Mouse (Mus musculus) right cerebral cortex, postnatal 14 days (tissue): ENCODE results near the gene Plcl2.
"Not testable (repeated sequence)": the region's sequence is repeated elsewhere in the genome, so short reads cannot be mapped to it uniquely, and the experiment has no call there.

Experiments used
- DNase-seq: peaks from one replicate; pipeline ENCODE4 v3.0.0; 2022

Plcl2 gene

DNA sequence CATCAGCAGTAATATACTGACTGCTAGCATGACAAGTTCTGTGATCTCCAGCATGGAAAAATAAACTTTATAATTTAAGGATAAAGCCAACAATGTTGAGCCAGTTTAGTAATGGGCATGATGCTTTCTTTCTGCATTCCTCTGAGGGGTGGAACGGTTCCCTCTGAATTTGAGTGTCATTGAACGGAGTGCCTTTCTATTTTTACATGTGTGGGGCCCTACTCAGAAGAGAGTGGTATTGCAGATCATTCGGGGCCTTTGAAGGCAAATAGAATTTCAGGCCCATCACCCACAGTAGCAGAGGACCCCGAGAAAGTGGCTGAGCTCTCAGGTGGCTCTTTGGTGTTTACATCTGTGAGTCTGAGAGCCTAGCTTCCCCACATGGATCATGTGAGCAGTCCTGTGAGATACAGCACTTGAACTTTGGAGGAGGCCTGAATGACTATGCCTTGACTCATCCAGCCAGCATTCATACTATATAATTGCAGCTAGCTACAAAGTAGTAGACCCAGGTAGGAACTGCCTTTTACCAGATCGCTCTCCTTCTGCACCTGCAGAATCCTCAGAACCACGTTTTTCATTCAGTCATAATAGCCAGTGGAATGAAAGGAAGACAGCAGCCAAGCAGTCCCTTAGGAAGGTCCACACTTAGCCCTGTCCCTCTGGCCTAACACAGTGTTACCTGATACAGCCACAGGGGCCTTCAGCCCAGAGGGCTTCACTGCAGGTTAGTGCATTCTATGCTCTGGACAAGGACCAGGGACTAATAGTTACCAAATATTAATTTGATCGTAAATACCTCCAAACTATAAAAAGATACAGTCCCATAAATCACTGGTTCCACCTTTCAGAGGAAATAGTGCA is 125.0 kb downstream of the Plcl2 start:
- DNase-seq = no peak

DNA sequence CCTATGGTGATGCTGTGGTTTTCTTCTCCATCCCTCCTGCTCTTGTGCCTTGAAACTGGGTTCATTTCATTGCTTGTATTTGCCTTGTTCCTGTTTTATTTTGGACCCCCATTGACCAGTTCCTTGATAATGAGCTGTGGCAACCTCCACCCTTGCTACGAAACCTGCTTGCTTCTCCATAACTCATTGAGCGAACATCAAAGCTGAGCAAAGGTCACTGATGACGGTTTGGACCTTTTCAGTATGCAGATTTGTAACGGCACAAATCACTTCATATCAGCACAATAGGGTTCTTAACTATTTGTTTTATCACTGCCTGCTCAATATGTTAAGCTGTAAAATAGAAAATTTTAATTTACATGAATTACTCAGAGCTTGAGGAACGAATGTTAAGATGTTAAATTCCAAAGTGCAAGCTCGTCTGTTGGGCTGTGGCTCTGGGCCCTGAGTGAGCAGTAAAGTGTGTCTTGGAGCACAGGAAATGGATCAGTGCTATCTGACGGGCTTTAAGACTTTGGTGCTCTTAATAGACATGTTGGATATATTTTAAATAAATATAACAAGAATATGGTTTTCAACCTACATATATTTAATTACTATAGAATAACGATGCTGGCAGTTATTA is 126.9 kb downstream of the Plcl2 start:
- no peak for DNase-seq

DNA sequence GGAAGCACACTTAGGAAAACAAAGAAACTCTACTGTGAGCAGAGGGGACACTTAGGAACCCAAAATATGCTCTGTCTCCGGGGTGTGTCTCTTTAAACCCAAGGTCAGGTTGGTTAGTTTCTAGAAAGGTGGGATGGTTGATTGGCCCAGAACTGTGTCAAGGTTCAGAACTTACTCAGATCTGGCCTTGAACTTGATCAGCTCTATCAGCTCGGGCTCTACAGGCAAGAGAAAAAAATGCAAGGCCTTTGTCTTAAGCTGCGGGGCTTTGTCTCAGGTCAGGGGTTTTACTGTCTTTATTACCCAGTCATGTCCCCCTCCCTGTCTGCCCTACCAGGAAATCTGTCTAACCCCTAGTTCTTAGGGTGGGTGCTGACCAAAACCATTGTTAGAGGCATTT is 129.6 kb downstream of the Plcl2 start:
- DNase-seq = no peak

DNA sequence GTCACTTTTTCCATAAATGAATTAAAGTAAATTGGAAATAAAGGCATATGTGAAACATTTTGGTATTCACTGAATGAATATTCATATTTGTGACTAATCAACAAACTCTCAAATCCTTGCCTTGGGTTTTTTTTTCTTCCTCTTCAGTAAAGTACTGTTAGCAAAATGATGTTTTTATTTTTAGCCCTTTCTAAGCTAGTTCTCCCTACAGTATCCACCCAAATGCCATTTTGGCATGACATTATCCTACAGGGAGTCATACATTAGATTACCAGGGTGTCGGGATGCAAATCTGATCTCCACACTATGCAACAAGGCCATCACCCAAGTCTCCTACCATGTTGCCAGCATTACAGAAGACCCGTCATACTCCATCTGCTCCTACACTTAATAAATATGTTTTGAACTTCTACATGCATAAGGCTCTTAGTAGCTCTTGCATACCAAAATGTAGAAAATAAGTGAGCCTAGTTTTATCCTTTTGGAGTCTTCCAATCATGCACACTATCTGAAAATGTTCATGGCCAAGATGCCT is 131.9 kb downstream of the Plcl2 start:
- no peak for DNase-seq

DNA sequence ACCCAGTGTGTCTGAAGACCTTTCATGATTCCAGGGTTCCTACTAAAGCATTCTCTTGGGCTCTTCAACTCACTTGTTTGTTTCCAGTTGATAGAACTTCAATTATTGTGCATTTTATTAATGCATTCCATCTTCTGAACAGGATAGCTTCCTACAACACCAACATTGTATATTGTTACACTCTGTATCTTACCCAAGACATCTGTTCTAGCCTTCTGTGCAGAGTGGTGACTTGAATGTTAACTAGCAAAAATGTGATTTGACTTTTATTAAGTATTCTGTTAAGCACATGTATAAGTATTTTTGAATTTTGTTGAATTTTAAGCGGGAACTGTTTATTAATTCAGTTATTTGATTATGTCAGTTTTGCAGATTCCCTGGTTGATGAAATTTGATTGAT is 132.7 kb downstream of the Plcl2 start:
- DNase-seq = no peak

DNA sequence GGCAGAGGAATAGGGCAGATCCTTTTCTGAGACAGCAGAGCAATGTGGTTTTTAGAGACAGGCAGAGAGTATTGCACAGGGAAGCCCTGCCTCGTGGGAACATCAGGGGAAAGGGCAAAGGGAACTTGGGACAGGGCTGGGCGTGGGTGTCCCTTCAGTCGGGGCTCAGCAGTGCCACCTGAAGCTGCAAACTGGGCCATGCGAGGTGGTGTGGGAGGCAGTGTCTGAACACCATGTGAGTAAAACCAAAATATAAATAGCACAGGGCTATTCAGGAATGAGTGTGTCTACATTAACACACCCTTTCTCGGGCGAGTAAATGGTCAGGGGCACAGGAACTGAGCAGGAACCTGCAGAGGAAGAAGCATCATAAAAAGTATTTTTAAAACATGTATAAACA is 134.2 kb downstream of the Plcl2 start:
- DNase-seq = no peak

DNA sequence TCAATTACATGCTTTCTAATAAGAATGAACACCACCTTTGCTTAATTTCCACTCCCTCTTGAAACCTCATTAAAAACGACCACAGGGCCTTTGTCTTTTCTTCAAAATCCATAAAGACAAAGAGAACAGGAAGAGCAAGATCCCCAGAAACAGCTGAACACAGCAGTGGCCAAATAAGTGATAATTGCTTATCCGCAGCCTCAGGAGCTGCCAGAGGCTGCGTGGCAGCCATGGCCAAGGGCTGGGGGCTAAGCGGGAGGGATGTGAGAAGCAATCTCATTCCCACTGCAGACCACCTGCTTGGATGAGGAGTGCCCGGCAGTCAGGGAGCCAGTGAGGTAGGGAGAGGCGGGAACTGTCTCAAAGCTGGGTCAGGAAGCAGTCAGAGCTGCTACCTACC is 134.8 kb downstream of the Plcl2 start:
- no peak for DNase-seq

DNA sequence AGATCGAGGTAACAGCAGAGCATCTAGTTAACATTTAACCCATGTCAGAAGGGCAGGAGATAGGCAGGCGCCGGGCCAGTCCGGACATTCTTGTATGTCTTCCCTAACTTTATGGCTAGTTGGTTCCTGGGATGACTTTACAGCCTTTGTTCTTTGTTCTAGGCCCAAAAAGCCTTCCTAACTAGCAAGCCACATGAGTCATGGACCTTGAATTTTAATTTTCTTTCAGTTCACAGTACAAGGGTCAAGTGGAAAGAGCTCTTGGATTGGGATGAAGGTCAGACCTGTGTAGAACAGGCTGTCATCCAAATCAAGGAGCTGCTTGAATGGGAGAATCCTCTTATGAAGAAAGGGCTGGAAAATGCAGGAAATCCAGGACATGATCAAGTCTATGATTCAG is 138.9 kb downstream of the Plcl2 start:
- DNase-seq = not testable (repeated sequence)

DNA sequence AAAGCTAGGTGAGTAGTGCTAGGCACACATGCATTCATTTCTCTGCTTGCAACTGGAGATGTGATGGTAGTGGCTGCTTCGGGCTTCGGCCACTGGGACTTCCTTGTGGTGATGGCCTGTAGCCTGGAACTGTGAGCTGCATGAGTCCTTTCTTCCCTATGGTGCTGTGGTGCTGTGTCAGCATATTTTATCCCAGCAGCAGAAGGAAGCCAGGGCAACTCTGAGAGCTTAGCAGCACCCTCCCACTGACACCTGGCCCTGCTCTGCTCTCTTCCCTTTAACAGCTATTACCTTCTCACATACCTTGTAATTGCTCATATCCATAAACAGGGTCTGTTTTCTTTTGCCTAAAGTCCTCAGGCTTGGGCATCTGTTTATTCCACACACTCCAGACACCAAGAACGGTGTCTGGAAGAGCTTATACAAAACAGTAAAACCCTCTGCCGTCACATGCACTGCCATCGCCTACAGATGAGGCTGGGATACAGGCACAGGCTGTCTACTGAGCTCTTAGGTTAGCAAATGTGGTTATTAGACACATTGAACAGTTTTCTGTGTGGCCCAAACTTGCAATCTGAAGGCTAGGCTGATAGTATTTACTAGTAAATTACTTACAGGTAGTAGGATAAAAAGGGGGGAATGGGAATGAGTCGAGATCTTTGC is 139.7 kb downstream of the Plcl2 start:
- DNase-seq = no peak

DNA sequence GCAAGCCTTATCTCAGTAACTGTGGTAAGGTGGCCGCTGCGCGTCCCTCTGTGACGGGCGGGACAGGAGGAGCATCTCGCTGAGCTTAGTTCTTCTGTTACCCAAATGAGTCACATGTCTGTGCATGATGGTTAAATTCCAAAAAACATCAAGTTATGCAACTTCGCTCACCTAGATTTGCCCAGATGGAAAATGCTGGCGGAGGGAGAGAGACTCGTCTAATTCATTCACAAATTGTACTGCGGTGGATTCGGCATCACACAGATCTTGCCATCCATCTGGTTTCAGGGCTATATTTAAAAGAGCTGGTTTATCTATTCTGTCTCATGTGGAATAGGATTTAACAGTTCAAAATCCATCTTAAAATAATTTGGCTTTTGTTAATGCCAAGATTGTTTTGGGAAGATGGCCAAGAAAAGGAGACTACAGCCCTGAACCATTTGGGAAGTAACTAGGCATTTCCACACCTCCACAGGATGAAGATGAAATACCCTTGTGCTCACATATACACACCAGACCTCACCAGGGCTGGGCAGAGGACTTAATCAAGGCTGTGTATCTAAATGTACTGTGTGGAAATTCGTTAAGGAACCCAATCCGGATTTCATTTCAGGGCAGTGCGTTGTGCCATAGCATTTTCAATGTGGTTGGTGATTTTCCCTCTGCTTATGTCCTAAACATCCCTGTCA is 141.5 kb downstream of the Plcl2 start:
- DNase-seq = peak; percentile 29

DNA sequence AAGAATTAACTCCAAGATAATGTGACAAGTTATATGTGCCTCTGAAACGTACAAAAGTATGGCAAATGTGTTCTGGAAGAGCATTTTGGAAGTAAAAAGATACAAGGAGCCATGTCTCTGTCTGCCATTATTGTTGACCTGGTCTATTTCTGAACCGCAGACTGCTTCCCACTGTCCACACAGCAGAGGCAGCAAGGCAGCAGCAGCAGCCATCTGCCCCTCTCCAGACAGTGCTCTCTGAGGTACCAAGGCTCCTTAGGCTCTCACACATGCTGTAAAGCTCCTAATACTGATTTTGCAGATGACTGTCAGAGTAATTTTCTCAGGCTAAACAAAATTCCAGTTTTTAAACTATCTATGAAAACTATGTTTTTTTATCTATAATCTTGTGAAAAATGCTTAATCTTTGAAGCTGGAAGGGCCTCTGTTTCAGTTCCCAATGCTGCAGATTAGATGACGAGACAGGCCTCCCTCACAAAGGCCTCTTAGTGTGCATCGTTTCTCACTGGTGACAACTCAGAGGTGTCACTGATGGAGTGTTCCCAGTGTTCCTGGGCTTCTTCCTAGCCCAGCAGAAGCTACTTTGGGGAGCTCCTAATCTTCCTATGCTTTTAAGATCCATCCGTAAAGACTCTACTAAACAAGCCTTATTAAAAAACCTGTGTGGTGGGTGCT is 145.7 kb downstream of the Plcl2 start:
- no peak for DNase-seq

DNA sequence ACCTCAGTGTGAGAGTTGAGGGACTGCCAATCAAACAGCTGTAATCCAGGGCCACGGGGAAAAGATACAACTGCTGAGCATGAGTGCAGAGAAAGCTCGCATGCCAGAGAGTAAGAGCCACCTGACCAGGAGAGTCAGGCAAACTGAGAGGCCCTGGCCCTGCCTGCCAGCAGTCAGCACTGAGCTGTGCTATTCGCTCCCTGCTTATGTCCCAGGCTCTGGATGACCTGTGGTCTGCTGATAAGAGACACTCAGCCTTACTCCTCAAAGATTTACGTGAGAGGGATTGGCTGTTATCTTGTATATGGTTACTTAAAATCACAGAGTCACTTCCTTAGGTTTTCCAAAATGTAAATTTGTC is 146.2 kb downstream of the Plcl2 start:
- no peak for DNase-seq

DNA sequence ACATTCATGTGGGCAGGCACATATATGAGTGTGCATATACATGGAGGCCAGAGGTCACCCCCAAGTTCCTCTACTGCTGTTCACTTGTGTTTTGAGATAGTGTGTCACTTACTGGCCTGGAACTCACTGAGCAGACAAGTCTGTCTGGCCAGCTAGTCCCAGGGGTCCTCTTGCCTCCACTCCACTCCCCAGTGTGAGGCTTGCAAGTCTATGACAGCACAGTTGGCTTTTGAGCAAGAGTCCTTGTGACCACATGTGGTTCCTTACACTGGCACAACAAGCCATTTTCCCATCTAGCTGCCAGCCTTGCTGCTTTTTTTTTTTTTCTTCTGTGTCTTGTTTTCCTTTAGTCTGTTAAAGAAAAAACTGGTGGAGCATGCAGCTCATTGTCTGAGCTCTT is 148.1 kb downstream of the Plcl2 start:
- DNase-seq = no peak

DNA sequence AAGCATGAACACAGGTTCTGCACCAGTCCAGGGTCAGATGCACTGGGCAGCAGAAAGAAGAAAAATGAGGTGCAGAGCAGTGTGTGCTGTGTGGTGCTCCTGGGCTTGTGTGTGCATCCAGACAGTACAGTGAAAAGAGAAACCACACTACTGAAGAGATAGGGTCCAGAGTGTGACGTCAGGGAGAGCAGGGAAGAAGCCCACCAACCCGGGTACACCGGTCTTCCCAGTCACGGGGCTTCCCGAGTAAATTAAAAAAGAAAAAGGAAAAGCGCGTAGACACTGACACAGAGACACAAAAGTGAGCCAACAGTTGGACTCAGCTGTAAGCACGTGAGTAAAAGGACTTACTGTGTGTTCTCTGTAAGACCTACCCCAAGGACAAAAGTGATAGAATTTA is 149.7 kb downstream of the Plcl2 start:
- DNase-seq = no peak

DNA sequence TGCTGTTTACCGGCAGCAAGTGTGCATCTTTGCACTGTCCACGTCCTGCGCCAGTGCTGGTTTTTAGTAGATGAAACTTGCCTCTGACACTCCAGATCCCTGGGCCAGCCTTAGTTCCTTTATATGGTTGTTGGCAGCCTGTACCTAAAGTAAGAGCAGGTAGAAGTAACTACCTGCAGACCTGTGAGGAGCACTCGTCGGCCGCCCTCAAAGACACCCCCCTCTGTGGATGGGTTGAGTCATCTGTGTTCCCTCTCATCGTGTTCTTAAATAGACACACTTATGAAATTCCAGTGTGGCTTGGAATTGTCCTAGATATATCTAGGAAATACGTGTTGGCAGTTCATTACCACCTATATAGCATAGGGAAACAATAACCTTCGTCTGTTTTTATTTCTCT is 158.4 kb downstream of the Plcl2 start:
- DNase-seq = no peak

DNA sequence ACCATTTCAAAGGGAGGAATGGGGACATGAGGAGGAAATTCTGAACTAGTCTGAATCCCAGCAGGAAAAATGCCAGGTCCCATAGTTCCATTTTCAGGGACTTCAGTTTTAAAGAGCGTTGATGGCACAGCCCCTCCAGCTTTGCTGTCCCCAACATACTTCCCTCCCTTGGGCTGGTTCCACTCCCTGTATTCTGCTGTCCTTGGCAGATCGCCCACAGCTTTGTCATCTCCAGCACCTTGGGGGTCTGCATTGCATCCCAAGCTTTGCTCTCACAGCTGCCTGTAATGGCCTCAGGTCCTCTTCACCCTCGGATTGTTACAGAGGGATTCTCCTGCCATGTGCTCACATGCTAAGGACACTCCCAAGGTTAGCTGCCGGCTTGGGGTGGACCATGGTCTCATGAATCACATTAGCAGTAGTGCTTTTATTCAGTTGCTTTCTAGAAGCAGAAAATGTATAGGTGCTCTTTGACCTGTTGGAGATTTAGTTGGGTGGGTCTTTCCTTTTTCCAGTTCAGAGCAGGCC is 159.5 kb downstream of the Plcl2 start:
- no peak for DNase-seq

DNA sequence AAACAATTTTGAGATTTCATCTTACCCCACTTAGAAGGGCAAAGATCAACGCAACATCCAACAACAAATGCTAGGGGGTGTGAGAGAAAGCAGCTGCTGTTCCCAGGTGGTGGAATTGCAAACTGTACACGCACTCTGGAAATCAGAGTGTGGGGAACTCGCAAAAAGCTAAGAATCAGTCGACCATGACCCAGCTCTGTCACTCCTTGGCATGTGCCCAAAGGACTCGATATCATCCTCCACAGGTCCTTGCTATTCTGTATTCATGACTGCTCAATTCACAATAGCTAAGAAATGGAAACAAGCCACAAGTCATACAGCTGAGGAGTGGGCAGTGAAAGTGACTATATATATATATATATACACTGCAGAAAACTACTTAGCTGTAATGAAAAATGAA is 162.2 kb downstream of the Plcl2 start:
- no peak for DNase-seq

DNA sequence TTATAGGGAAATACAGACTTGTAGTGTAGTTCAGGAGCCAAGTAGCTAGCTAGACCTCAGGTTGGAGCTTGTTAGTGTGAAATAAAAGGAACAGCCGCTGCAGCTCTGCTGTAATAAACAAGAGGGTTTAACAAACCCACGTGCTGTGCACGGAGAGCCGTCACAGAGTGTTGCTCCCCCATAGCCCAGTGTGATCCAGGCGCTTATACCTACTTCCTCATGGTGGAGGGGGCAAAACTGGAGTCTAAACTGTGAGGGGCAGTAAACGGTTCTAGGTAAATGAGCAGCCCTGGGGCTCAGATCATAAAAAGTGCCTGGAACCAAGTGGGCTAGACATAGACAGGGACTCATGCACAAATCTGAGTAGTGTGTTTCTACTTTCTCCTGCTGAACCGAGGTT is 165.4 kb downstream of the Plcl2 start:
- DNase-seq = no peak

DNA sequence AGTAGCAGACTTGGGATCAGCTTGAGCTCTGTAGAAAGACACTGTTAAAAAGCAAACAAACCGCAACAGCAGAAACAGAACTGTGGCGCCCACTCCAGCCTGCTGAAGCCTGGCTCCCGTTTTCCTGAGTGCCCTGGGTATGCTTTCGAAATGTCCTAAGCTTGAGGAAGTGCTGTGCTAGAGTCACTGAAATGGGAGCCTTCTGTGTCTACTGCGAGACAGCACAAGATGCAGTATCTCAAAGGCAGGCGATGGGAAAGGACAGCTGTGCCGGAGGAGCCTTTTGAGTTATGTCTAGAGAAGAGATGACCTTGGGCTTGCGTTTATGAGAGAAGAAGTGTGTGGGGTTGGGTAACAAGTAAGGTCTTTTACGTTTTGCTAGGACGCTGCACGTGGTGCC is 166.0 kb downstream of the Plcl2 start:
- DNase-seq = no peak

DNA sequence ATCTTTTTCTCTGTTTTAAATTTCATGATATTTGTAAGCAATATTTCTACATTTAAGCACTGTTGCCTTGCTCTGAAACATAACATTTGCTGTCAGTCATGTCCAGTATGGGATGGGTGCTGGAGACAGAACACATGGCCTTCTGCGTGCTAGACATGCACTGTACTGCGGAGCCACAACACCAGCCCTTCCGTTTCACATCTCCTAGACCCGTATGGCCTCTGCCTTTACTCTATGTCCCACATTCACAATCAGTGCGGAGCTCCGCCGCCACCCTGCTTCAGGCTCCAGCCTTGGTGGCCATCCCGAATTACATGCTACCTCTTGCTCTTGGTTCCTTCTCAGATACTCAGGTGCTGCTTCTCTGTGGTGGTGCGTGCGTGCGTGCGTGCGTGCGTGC is 168.1 kb downstream of the Plcl2 start:
- DNase-seq = no peak

DNA sequence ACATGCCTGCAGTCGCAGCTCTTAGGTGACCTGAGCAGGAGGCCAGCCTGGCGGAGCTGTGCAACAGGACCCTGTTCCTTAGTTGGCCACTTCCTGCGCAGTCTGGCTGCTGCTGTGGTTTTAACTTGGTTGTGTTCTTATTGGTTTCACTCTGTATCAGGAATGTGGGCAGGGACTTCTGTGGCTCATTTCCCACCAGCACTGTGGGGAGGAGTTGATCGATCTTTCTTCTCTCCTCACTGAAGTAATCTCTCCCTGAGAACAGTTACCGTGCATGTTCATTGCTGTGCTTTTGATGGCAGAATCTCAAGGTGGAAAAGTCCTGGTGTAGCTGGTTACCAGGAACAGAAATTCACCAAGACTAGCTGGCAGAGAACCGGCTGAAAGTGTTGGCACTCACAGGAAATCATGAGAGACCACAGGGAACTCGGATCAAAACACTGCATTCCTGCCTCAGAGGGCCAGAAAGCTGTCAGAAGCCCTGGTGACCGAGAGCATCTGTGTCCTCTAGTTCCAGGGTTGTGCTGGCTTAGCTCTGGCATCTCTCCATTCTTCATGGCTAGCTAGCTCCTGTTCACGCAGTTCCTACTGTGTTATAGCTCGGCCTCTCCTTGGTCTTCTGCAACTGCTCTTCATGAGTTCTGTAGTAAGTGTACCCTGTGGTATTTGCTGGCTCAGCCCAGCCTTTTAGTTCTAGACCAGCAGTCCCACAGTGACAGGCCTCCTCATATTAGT is 168.9 kb downstream of the Plcl2 start:
- DNase-seq = no peak

DNA sequence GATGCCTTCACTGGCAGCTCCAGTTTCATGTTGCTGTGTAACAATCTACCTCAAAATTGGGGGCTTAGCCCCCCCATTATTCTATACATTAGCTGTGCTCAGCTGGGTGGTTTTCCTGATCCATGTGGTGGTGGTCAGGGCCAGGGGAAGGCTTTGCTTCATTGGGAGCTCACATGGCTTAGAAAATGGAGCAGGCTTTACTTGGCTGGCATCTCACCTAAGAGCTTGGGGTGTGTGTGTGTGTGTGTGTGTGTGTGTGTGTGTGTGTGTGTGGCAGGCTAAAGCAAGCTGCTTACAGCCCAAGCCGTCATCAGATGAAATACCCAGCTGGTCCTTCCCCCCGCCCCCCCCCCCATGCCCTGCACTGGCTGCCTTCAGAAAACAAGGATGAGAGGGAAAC is 169.5 kb downstream of the Plcl2 start:
- DNase-seq = no peak
